Mouse (Mus musculus) hindbrain, embryonic 16.5 days (tissue): ENCODE results near the gene Npy. TPM values are rescaled to one million over a fixed set of nuclear protein-coding genes. Genes with fewer than 3 reads are reported as not detected.

Experiments
- ATAC-seq: fragments of 200-750 bp; cut with Nextera tagmentation; 2 replicates; pipeline ENCODE4 v1.8.0; 2017; ENCODE audit warnings: moderate TSS enrichment, moderate library complexity
- H3K27ac ChIP-seq: fragments of 300-500 bp; sonication (generic); 2 replicates; pipeline ENCODE4 v1.5.1; 2014; ENCODE audit warnings: low read depth, mild to moderate bottlenecking, control low read depth, low read length, moderate library complexity
- H3K27me3 ChIP-seq: fragments of 300-500 bp; sonication (generic); replicated peaks from 2 replicates; pipeline ENCODE4 v1.6.1; 2014; ENCODE audit warnings: low read length; ENCODE audit not compliant: control insufficient read depth, insufficient read depth
- H3K36me3 ChIP-seq: fragments of 300-500 bp; sonication (generic); 2 replicates; pipeline ENCODE4 v1.6.1; 2014; ENCODE audit warnings: mild to moderate bottlenecking, low read length, moderate library complexity, mixed read lengths; ENCODE audit not compliant: control insufficient read depth, insufficient read depth
- H3K4me1 ChIP-seq: fragments of 300-500 bp; sonication (generic); 2 replicates; pipeline ENCODE4 v1.6.1; 2014; ENCODE audit warnings: low read depth, low read length; ENCODE audit not compliant: control insufficient read depth, insufficient read depth
- H3K4me2 ChIP-seq: fragments of 300-500 bp; sonication (generic); 2 replicates; pipeline ENCODE4 v1.6.1; 2014; ENCODE audit warnings: mild to moderate bottlenecking, low read length, control low read depth, moderate library complexity
- H3K4me3 ChIP-seq: fragments of 300-500 bp; sonication (generic); 2 replicates; pipeline ENCODE4 v1.5.1; 2014; ENCODE audit warnings: mild to moderate bottlenecking, low read length, control low read depth, moderate library complexity
- H3K9ac ChIP-seq: fragments of 300-500 bp; sonication (generic); 2 replicates; pipeline ENCODE4 v1.6.1; 2014; ENCODE audit warnings: low read depth, mild to moderate bottlenecking, control low read depth, low read length, moderate library complexity
- H3K9me3 ChIP-seq: fragments of 300-500 bp; sonication (generic); 2 replicates; pipeline ENCODE4 v1.6.1; 2014; ENCODE audit warnings: mild to moderate bottlenecking, low read length, moderate library complexity; ENCODE audit not compliant: control insufficient read depth
- WGBS: fragments of 180-500 bp; shearing (Covaris S2); extraction: QIAGEN DNeasy Blood & Tissue Kit; methylation state at CpG from one replicate; pipeline ENCODE4 v1.1.7; 2014; 5-methylcytosine and 5-hydroxymethylcytosine counted together
- polyA plus RNA-seq: library from polyadenylated mRNA; unstranded; fragments of >200 nt; fragmentation: Nextera tagmentation; extraction: Ambion mirVana; gene quantifications from 2 replicates; pipeline ENCODE4 v1.2.1, GENCODE M21; 2015

The Npy gene
- 161 and 167 TPM in 2 replicates for polyA plus RNA-seq

- Histone ChIP-seq H3K4me1 (peaks cover 11% of the 10 kb centered on the region), H3K4me2 (peak within 1 kb of the TSS; percentile 87), H3K27me3 (peaks cover 21% of the 10 kb centered on the region), H3K27ac (0 out of 2 replicates have a peak within 1 kb of the TSS, but pooled peaks have one; percentile 23), H3K36me3 (no peaks in the 10 kb centered on the region), H3K9ac (peak within 1 kb of the TSS; percentile 60), H3K4me3 (peak within 1 kb of the TSS; percentile 48), H3K9me3 (no peaks in the 10 kb centered on the region)
- under 1% methylated on average over 59 of the region's 66 CpGs for WGBS
- ATAC-seq, result peak; percentile 79
Measured at GRCm38 (mm10) chr6:49821961-49822870, at the start of gene Npy. Npy (plus strand) TSS chr6:49822710.

- no peak overlapping the region for H3K27ac ChIP-seq
- 62% methylated on average over 8 of the region's 8 CpGs for WGBS
- no peak overlapping the region for H3K4me3 ChIP-seq
- H3K9ac ChIP-seq, result no peak overlapping the region
- no peaks in the 10 kb centered on the region for H3K9me3 ChIP-seq
- no peak for ATAC-seq
- H3K27me3 ChIP-seq, result no peaks in the 10 kb centered on the region
- H3K4me1 ChIP-seq, result peaks cover 4% of the 10 kb centered on the region
- H3K36me3 ChIP-seq, result no peaks in the 10 kb centered on the region
- no peak overlapping the region for H3K4me2 ChIP-seq
Measured at GRCm38 (mm10) chr6:49775006-49775405, 47.5 kb upstream of the Npy start.

- peaks cover 4% of the 10 kb centered on the region for H3K4me1 ChIP-seq
- peak; percentile 24; the same call in 1 of the 2 replicates for ATAC-seq
- H3K4me3 ChIP-seq, result no peak overlapping the region
- no peak overlapping the region for H3K27ac ChIP-seq
- H3K4me2 ChIP-seq, result no peak overlapping the region
- H3K36me3 ChIP-seq, result no peaks in the 10 kb centered on the region
- H3K27me3 ChIP-seq, result no peaks in the 10 kb centered on the region
- WGBS, result 56% methylated on average over 13 of the region's 13 CpGs
- no peaks in the 10 kb centered on the region for H3K9me3 ChIP-seq
- no peak overlapping the region for H3K9ac ChIP-seq
Measured at GRCm38 (mm10) chr6:49778109-49778508, 44.4 kb upstream of the Npy start.

GRCm38 (mm10) chr6:49778729-49779128, 43.8 kb upstream of the Npy start:
- Histone ChIP-seq H3K9ac (no peak overlapping the region), H3K4me1 (peaks cover 4% of the 10 kb centered on the region), H3K4me3 (no peak overlapping the region), H3K27me3 (no peaks in the 10 kb centered on the region), H3K36me3 (no peaks in the 10 kb centered on the region), H3K27ac (no peak overlapping the region), H3K9me3 (no peaks in the 10 kb centered on the region), H3K4me2 (no peak overlapping the region)
- no peak for ATAC-seq
- 74% methylated on average over 9 of the region's 9 CpGs for WGBS

GRCm38 (mm10) chr6:49779606-49780005, 42.9 kb upstream of the Npy start:
- H3K27ac ChIP-seq, result no peak overlapping the region
- 17% methylated on average over 7 of the region's 7 CpGs for WGBS
- no peak overlapping the region for H3K4me2 ChIP-seq
- ATAC-seq, result no peak
- H3K9ac ChIP-seq, result no peak overlapping the region; the same call in 1 of the 2 replicates
- H3K27me3 ChIP-seq, result no peaks in the 10 kb centered on the region
- no peaks in the 10 kb centered on the region for H3K9me3 ChIP-seq
- H3K36me3 ChIP-seq, result no peaks in the 10 kb centered on the region
- no peak overlapping the region for H3K4me3 ChIP-seq
- peaks cover 4% of the 10 kb centered on the region for H3K4me1 ChIP-seq

GRCm38 (mm10) chr6:49780846-49781400, 41.6 kb upstream of the Npy start:
- Histone ChIP-seq H3K36me3 (no peaks in the 10 kb centered on the region), H3K27me3 (no peaks in the 10 kb centered on the region), H3K4me2 (no peak overlapping the region), H3K9me3 (no peaks in the 10 kb centered on the region), H3K4me1 (peaks cover 4% of the 10 kb centered on the region), H3K9ac (no peak overlapping the region), H3K4me3 (no peak overlapping the region), H3K27ac (no peak overlapping the region)
- no peak for ATAC-seq
- WGBS, result 94% methylated on average over 9 of the region's 9 CpGs

- Histone ChIP-seq H3K27ac (no peak overlapping the region), H3K4me1 (peaks cover 4% of the 10 kb centered on the region), H3K4me3 (no peak overlapping the region), H3K9ac (no peak overlapping the region), H3K4me2 (no peak overlapping the region), H3K36me3 (no peaks in the 10 kb centered on the region), H3K9me3 (no peaks in the 10 kb centered on the region), H3K27me3 (no peaks in the 10 kb centered on the region)
- WGBS, result 90% methylated on average over 5 of the region's 5 CpGs
- ATAC-seq, result no peak
Measured at GRCm38 (mm10) chr6:49781852-49782251, 40.7 kb upstream of the Npy start.

- no peak overlapping the region for H3K4me3 ChIP-seq
- no peak overlapping the region for H3K9ac ChIP-seq
- 92% methylated on average over 7 of the region's 7 CpGs for WGBS
- no peak overlapping the region for H3K27ac ChIP-seq
- H3K4me1 ChIP-seq, result peaks cover 4% of the 10 kb centered on the region
- H3K9me3 ChIP-seq, result no peaks in the 10 kb centered on the region
- H3K27me3 ChIP-seq, result no peaks in the 10 kb centered on the region
- no peaks in the 10 kb centered on the region for H3K36me3 ChIP-seq
- H3K4me2 ChIP-seq, result no peak overlapping the region
- ATAC-seq, result no peak
Measured at GRCm38 (mm10) chr6:49782679-49783078, 39.8 kb upstream of the Npy start.

- H3K4me1 ChIP-seq, result no peaks in the 10 kb centered on the region
- H3K36me3 ChIP-seq, result no peaks in the 10 kb centered on the region
- H3K27ac ChIP-seq, result no peak overlapping the region
- no peak for ATAC-seq
- no peaks in the 10 kb centered on the region for H3K27me3 ChIP-seq
- WGBS, result 78% methylated on average over 12 of the region's 12 CpGs
- no peak overlapping the region for H3K4me3 ChIP-seq
- no peaks in the 10 kb centered on the region for H3K9me3 ChIP-seq
- H3K4me2 ChIP-seq, result no peak overlapping the region
- H3K9ac ChIP-seq, result no peak overlapping the region
Measured at GRCm38 (mm10) chr6:49792524-49792923, 30.0 kb upstream of the Npy start.
